Mouse (Mus musculus): ENCODE measurements at regions not wholly inside any gene's neighbourhood (a gene's known extent, or its start where the extent isn't known, plus 50 kb on each side); places are given as distances from the start of the nearest gene placed in this dataset.
A peak's percentile ranks its signal among the peaks of the same experiment; 100 is the strongest.

GRCm38 (mm10) chr14:56313969-56314368 lies 50.9 kb upstream of the Atp12a start:
- intact Hi-C loops (cut with DNase I; ENCODE audit: low total_unique reads): loop anchor here (10.0 kb wide), 1 partner anchor 81 kb away; no protein-coding TSS in a partner anchor
- DNase-seq: peak; percentile 51

- intact Hi-C loops (cut with DNase I; ENCODE audit: low total_unique reads): loop anchor here (10.0 kb wide), 1 partner anchor 80 kb away; no protein-coding TSS in a partner anchor
- DNase-seq: peak; percentile 12
Measured at GRCm38 (mm10) chr14:56314459-56314858, 50.4 kb upstream of the Atp12a start.

Measured in gastrocnemius, postnatal 14 days (tissue).